ENCODE assay signal across 12 mouse cellular contexts in genomic region chr1:187446511-187446910, GRCm38 (mm10).
DNase-seq lines count a peak whose midpoint lies in the region.
"Had no signal": no experiment of that assay in that cellular context is flagged by ENCODE, and none has a peak within 500 bp of the region (broad histone marks: within the 10 kb centered on the region; RNA-seq: fewer than 3 reads in every experiment).

No protein-coding gene starts in this region.

- DNase-seq in heart, adult 11 months: peak; percentile 48
- DNase-seq in heart, postnatal 4 days: no peak
- DNase-seq in right cerebral cortex, adult 2 months (ENCODE audit: low spot score in 2 of 2): peak; percentile 10 to 15
- DNase-seq in right cerebral cortex, postnatal 4 days: no peak
- DNase-seq in layer of hippocampus, adult 9-10 months (ENCODE audit: low spot score): peak; percentile 15
- no peak for DNase-seq in lung, postnatal 14 days
- DNase-seq in yolk sac, embryonic 10.5 days (ENCODE audit: low spot score): no peak
- DNase-seq: adrenal gland, postnatal 25 days; cerebellum, adult 2 months; gastrocnemius, adult 2 months; gastrocnemius, postnatal 25 days; heart, postnatal 36 days had no signal

Comparison
In these comparisons a context has a peak if more than half of its experiments do, and no peak if none do; other contexts are left out.
1. DNase-seq: peak in heart, adult 11 months (single experiment), right cerebral cortex, adult 2 months (2 of 2) and layer of hippocampus, adult 9-10 months (single experiment); none in heart, postnatal 4 days (single experiment), right cerebral cortex, postnatal 4 days (single experiment), lung, postnatal 14 days (single experiment) and yolk sac, embryonic 10.5 days (single experiment).